Mouse (Mus musculus) limb, embryonic 15.5 days (tissue): Measurements from ENCODE around the gene Azin2. TPM values are rescaled to one million over a fixed set of nuclear protein-coding genes. Genes with fewer than 3 reads are reported as not detected.
A peak's percentile ranks its signal among the peaks of the same experiment; 100 is the strongest.

Source experiments
- ATAC-seq: fragments of 200-750 bp; cut with Nextera tagmentation; 2 replicates; pipeline ENCODE4 v1.8.0; 2017; ENCODE audit warnings: low read depth, moderate TSS enrichment; ENCODE audit not compliant: insufficient number of reproducible peaks, low FRiP score, low TSS enrichment
- H3K27ac ChIP-seq: fragments of 300-500 bp; sonication (generic); 2 replicates; pipeline ENCODE4 v1.5.1; 2015; ENCODE audit warnings: moderate library complexity, mild to moderate bottlenecking, inconsistent platforms
- H3K27me3 ChIP-seq: fragments of 300-500 bp; sonication (generic); 2 replicates; pipeline ENCODE4 v1.6.1; 2015; ENCODE audit warnings: inconsistent platforms
- H3K36me3 ChIP-seq: fragments of 300-500 bp; sonication (generic); 2 replicates; pipeline ENCODE4 v1.6.1; 2015; ENCODE audit warnings: inconsistent platforms
- H3K4me1 ChIP-seq: fragments of 300-500 bp; sonication (generic); 2 replicates; pipeline ENCODE4 v1.6.1; 2015; ENCODE audit warnings: inconsistent platforms
- H3K4me2 ChIP-seq: fragments of 300-500 bp; sonication (generic); 2 replicates; pipeline ENCODE4 v1.6.1; 2015; ENCODE audit warnings: mild to moderate bottlenecking, inconsistent platforms
- H3K4me3 ChIP-seq: fragments of 300-500 bp; sonication (generic); 2 replicates; pipeline ENCODE4 v1.5.1; 2015; ENCODE audit warnings: mild to moderate bottlenecking, inconsistent platforms
- H3K9ac ChIP-seq: fragments of 300-500 bp; sonication (generic); 2 replicates; pipeline ENCODE4 v1.6.1; 2015; ENCODE audit warnings: inconsistent platforms
- H3K9me3 ChIP-seq: fragments of 300-500 bp; sonication (generic); 2 replicates; pipeline ENCODE4 v1.6.1; 2016; ENCODE audit warnings: inconsistent platforms
- WGBS: fragments of 180-500 bp; shearing (Covaris S2); methylation state at CpG from one replicate; pipeline ENCODE4 v1.1.7; 2015; 5-methylcytosine and 5-hydroxymethylcytosine counted together
- polyA plus RNA-seq: library from polyadenylated mRNA; unstranded; fragments of >200 nt; fragmentation: Nextera tagmentation; extraction: Ambion mirVana; gene quantifications from 2 replicates; pipeline ENCODE4 v1.2.1, GENCODE M21; 2015

Azin2 gene
- polyA plus RNA-seq, 1 experiment from 2014 or later: 27.1 TPM

DNA sequence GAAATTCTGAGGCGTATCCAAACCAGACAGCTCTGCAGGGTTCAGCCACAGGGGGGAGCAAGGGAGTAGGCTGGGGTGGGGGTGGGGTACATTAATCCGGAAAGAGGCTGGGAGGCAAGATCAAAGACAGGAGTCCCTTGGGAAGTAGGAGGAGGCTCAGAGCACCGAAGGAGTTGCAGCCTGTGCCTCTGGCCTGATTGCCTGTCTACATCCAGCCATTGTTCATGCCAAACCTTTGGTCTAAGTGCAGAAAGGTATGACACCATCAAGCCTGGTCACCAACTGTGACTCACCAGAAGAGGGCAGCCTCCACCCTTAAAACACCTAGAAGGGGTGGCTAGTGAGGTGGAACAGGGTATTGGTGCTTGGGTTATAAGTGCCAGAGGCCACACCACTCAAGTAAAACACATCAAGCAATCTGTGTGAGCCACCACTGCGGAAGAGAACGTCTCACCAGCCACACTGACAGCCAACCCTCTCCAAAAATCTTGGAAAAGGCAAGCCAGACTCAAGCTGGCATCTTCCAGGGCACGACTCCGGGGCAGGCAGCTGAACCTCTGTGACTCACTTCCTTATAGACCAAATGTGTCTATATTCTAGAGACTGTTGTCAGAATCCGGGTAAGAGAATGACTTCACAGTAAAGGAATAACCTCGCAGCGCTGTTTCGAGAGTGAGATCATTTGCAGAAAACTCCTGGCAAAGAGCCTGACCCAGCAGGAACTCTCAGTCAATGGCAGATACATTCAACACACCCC, 4.9 kb downstream of the Azin2 start:
- Histone ChIP-seq H3K27ac (peak overlapping the region; percentile 73; the same call in 1 of the 2 replicates), H3K9me3 (no peaks in the 10 kb centered on the region), H3K4me3 (no peak overlapping the region), H3K4me1 (peaks cover 43% of the 10 kb centered on the region), H3K4me2 (peak overlapping the region; percentile 1; the same call in 1 of the 2 replicates), H3K36me3 (no peaks in the 10 kb centered on the region), H3K9ac (no peak overlapping the region), H3K27me3 (no peaks in the 10 kb centered on the region)
- no peak for ATAC-seq
- WGBS: 31% methylated on average over 11 of the region's 11 CpGs

DNA sequence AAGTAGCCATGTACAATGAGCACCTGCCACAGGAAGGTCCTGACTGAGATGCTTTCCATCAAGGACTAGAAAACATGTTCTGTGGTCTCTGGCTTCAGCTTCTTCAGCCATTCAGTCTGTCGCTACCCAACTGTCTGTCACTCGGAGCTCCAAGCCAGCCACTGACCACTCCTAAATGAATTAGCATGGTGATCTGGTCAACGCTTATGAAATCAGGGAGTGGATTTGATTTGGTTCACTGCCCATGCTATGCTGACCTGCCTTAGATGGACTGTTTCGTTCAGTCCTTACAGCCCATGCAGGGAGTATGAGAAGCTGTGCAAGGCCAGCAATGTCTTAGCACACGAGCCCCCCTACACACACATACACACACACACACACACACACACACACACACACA, 8.4 kb downstream of the Azin2 start:
- H3K9ac ChIP-seq: no peak overlapping the region
- no peaks in the 10 kb centered on the region for H3K27me3 ChIP-seq
- H3K27ac ChIP-seq: no peak overlapping the region
- H3K4me2 ChIP-seq: no peak overlapping the region
- H3K4me1 ChIP-seq: peaks cover 27% of the 10 kb centered on the region
- 83% methylated on average over 5 of the region's 5 CpGs for WGBS
- H3K4me3 ChIP-seq: no peak overlapping the region
- H3K9me3 ChIP-seq: no peaks in the 10 kb centered on the region
- no peaks in the 10 kb centered on the region for H3K36me3 ChIP-seq
- no peak for ATAC-seq

DNA sequence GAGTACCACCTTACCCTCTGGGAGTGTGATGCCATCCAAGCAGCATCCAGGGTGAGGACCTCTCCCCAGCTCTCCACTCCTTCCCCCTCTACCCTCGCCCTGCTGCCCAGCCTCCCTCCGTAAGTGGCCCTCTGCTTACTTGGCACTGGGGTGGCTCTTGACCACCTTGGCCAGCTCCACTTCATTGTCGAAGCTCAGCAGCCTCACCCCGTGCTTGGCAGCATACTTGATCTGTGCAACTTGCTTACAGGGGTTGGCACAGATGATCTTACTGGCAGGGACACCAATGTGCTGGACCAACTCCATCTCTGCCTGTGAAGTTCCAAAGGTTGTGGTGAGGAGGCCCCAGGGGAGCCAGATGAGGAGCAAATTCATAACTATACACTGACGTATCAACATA, 11.8 kb downstream of the Azin2 start:
- no peak for ATAC-seq
- H3K4me3 ChIP-seq: no peak overlapping the region
- H3K36me3 ChIP-seq: no peaks in the 10 kb centered on the region
- 67% methylated on average over 5 of the region's 5 CpGs for WGBS
- H3K9me3 ChIP-seq: no peaks in the 10 kb centered on the region
- H3K4me1 ChIP-seq: peaks cover 13% of the 10 kb centered on the region
- H3K4me2 ChIP-seq: no peak overlapping the region
- H3K27me3 ChIP-seq: no peaks in the 10 kb centered on the region
- no peak overlapping the region for H3K27ac ChIP-seq
- H3K9ac ChIP-seq: no peak overlapping the region

DNA sequence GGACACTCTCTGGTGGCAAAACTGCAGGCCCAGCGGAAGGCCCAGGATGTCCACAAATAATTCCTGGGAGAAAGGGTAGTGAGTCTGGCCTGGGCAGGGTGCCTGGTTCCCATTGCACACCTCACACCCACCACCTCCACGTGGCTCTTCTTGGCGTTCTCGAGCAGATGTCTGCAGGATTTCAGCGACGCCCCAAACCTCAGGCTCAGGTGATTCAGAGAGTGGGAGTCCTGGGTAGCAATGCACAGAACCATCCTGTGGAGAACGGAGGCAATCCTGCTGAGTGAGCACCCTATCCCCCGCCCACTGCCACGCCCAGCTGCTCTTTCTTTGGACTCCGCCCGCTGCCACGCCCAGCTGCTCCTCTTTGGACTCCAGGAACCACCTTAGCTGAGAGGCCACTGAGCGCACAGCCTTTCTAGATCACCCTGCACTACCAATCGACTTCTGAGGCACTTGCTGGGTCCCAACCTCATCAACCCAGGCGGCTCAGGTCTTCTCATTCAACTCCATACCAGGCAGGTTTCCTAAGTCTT, 12.7 kb downstream of the Azin2 start:
- Histone ChIP-seq H3K36me3 (no peaks in the 10 kb centered on the region), H3K27me3 (no peaks in the 10 kb centered on the region), H3K27ac (no peak overlapping the region), H3K4me1 (peaks cover 13% of the 10 kb centered on the region), H3K9ac (no peak overlapping the region), H3K9me3 (no peaks in the 10 kb centered on the region), H3K4me3 (no peak overlapping the region), H3K4me2 (no peak overlapping the region)
- 37% methylated on average over 15 of the region's 15 CpGs for WGBS
- ATAC-seq: no peak

DNA sequence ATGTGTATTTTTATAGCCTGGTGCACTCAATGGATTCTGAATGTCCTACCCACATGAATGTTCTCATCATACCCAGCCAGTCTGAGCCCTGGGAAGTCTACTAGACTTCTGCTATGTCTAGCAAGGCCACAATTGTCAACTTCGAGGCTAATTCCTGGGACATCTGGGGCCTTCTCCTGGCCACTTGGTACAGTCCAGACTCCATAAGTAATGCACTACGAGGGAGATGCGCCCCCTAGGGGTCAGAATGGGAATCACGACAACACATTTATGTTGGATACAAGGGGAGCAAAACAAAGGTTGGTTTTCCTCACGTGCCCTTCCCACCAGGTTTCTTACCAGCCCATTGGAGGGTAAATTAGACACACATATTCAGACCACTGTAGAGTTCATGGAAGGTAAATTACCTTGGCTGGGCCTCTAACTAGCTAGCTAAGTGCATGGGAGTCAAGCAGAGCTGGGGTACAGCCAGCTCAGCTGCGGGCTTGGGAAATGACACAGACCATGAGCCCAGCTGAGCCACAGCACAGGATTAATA, 14.0 kb downstream of the Azin2 start:
- WGBS: 29% methylated on average over 6 of the region's 6 CpGs
- H3K36me3 ChIP-seq: no peaks in the 10 kb centered on the region

DNA sequence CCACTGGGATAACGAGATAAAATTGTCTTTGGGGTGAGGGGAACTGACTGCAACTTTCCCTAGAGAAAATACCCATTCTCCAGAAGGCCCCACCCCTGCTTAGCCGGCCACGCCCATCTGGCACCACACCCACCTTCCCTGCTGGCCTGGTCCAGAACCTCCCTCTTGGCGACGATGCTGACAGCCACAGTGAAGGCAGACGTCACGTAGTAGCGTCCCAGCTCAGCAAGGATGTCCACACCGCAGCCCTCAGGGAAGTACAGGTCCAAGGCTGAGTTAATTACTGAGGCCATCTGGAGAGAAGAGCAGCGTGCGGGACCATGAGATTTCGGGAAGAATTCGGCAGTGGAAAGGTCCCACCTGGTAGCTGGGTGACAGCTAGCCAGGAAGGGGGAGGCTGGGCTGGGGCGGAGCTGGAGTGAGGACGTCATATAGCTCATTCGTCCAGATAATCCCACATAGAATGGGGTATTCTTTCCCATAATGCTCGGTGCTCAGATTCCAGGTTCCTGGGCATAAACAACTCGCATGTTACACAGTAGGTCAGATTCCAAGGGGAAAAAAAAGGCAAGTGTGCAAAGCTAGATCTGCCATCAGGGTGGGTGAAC, 14.8 kb downstream of the Azin2 start:
- Histone ChIP-seq H3K4me3 (no peak overlapping the region), H3K27me3 (no peaks in the 10 kb centered on the region), H3K27ac (no peak overlapping the region), H3K9me3 (no peaks in the 10 kb centered on the region), H3K36me3 (no peaks in the 10 kb centered on the region), H3K4me1 (peaks cover 13% of the 10 kb centered on the region), H3K9ac (no peak overlapping the region), H3K4me2 (no peak overlapping the region)
- ATAC-seq: no peak
- WGBS: 15% methylated on average over 18 of the region's 18 CpGs

More for the DNA sequence above, 14.0 kb downstream of the Azin2 start:
- ATAC-seq: no peak
- H3K9me3 ChIP-seq: no peaks in the 10 kb centered on the region
- no peak overlapping the region for H3K27ac ChIP-seq
- peaks cover 13% of the 10 kb centered on the region for H3K4me1 ChIP-seq
- H3K4me2 ChIP-seq: no peak overlapping the region
- H3K27me3 ChIP-seq: no peaks in the 10 kb centered on the region
- H3K9ac ChIP-seq: no peak overlapping the region
- H3K4me3 ChIP-seq: no peak overlapping the region

DNA sequence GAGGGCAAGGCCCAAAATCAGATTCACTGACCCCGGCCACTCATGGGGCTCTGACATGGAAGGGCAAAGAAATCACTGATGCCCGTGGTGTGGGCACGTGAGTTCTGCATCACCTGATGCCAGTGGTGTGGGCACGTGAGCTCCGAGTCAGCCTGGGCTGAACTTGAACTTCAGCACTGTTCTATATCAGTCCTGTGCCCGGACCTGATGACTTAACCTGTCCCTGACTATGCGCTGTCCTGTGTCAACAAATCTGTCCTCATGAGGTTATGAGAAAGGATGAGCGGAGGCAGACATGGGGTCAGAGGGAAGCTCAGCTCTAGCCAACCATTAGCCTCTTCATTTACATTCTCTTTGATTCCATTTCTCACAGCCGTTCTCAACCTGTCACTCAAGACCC, 15.5 kb downstream of the Azin2 start:
- Histone ChIP-seq H3K27ac (no peak overlapping the region), H3K36me3 (no peaks in the 10 kb centered on the region), H3K27me3 (no peaks in the 10 kb centered on the region), H3K4me2 (no peak overlapping the region), H3K9ac (no peak overlapping the region), H3K9me3 (no peaks in the 10 kb centered on the region), H3K4me1 (peaks cover 13% of the 10 kb centered on the region), H3K4me3 (no peak overlapping the region)
- WGBS: 83% methylated on average over 9 of the region's 9 CpGs
- ATAC-seq: no peak; the same call in 1 of the 2 replicates

DNA sequence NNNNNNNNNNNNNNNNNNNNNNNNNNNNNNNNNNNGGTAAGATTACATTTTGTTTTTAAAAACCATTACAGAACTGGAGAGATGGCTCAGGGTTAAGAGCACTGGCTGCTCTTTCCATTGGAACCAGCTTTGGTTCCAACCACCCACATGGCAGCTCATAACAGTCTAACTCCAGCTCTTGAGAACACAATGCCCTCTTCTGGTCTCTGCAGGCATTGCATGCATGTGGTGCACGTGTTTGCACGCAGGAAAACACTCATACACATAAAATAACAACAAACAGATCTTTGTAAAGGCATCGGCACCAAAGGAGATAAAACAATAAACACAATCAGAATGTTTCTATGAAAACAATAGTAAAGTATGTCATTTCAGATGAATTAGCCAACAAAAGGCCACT, 19.9 kb downstream of the Azin2 start:
- Histone ChIP-seq H3K9ac (no peak overlapping the region), H3K27ac (no peak overlapping the region), H3K4me1 (peaks cover 2% of the 10 kb centered on the region), H3K27me3 (no peaks in the 10 kb centered on the region), H3K9me3 (no peaks in the 10 kb centered on the region), H3K4me2 (no peak overlapping the region), H3K4me3 (no peak overlapping the region), H3K36me3 (no peaks in the 10 kb centered on the region)
- no peak for ATAC-seq
- 55% methylated on average over 3 of the region's 3 CpGs for WGBS

DNA sequence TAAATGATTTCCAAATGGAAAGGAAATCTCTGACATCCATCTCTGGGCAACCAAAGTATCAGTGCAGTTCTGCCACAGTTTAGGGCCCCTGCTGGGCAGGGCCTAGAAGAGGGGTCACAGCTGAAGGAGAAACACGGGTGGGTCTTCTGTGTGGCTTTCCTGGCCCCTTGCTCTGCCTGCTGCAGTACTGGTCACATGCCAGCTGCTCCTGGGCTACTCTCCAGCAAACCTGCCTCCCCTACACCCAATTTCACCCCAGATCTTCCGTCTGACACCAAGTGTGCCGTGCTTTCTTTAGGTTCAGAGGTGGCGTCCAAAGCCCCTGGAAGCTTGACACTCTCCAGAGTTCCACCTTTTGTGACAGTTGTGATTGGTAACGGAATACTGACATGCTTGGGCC, 26.6 kb downstream of the Azin2 start:
- 54% methylated on average over 5 of the region's 5 CpGs for WGBS
- no peak for ATAC-seq

DNA sequence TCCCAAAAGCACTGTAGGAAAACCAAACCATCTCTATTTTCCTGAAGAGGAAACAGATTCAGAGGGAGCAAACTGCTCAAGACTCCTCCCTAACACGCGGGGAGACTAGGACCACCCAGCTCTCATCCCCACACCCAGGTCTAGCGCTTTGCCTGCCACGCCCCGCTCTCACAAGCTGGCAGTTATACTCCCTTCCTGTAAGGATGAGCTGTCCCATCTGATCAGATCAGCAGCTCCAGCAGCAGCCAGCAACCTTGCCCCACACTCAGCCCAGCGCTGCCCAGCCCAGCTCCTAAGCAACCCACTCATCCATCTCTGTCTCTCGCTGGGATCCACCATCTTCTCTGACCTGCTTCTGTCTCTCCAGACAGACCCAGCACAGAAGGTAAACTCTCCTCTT, 29.5 kb downstream of the Azin2 start:
- H3K9me3 ChIP-seq: no peaks in the 10 kb centered on the region
- no peak overlapping the region for H3K27ac ChIP-seq
- H3K4me1 ChIP-seq: no peaks in the 10 kb centered on the region
- H3K36me3 ChIP-seq: no peaks in the 10 kb centered on the region
- no peak overlapping the region for H3K4me3 ChIP-seq
- WGBS: 60% methylated on average over 7 of the region's 7 CpGs
- H3K4me2 ChIP-seq: no peak overlapping the region
- H3K27me3 ChIP-seq: no peaks in the 10 kb centered on the region
- ATAC-seq: no peak
- H3K9ac ChIP-seq: no peak overlapping the region

More for the DNA sequence above, 26.6 kb downstream of the Azin2 start:
- Histone ChIP-seq H3K27ac (no peak overlapping the region), H3K36me3 (no peaks in the 10 kb centered on the region), H3K27me3 (no peaks in the 10 kb centered on the region), H3K4me2 (no peak overlapping the region), H3K4me1 (no peaks in the 10 kb centered on the region), H3K9ac (no peak overlapping the region), H3K4me3 (no peak overlapping the region), H3K9me3 (no peaks in the 10 kb centered on the region)

DNA sequence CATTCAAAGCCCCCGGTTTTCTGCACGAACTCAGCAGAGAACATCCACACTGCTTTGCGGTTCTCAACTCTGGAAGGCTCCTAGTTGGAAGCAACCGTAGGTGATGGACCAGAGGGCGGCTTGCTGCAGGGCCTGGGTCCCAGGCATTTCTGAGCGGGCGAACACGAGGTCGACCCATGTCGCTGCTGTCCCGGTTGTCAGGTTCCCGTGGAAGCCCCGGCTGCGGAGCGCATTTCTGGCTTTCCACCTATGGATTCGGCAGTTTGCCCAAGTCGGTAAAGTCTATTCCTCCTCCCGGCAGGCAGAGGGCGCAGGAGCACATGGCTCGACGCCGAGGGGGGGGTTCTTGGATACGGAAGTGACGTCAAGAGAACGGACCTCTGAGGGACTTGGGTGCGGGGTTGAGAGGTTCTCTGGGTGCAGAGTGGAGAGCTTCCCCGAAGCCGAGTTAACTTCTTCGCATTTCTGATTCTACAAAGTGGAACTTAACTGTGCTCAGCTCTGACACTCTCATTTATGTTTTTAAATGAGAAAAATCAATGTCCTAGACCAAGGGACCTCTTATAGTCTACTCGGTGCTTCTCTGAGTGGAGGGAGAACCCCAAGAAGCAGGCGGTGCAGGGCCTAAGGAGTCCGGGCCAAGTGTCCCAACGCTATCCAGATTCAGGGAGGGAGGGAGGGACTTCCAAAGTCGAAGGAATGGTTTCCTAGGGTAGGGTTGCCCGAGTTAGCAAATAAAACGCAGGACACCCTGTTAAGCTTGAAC, 37.2 kb downstream of the Azin2 start:
- Histone ChIP-seq H3K9me3 (no peaks in the 10 kb centered on the region), H3K27ac (no peak overlapping the region), H3K4me1 (peaks cover 8% of the 10 kb centered on the region; the same call in 1 of the 2 replicates), H3K36me3 (no peaks in the 10 kb centered on the region), H3K9ac (0 out of 2 replicates have a peak overlapping the region, but pooled peaks have one; percentile 24), H3K4me2 (peak overlapping the region; percentile 68), H3K4me3 (peak overlapping the region; percentile 35), H3K27me3 (peaks cover 6% of the 10 kb centered on the region; the same call in 1 of the 2 replicates)
- 13% methylated on average over 36 of the region's 36 CpGs for WGBS
- no peak for ATAC-seq
